Mouse (Mus musculus) liver, embryonic 14.5 days (tissue): ENCODE data around the gene 1700012B09Rik.

Source experiments
- CTCF ChIP-seq: IDR thresholded peaks from 2 replicates; pipeline ENCODE4 v1.5.1; 2016; ENCODE audit warnings: antibody characterized with exemption, low read depth, control low read depth
- EP300 ChIP-seq: IDR thresholded peaks from 2 replicates; pipeline ENCODE4 v1.6.1; 2016; ENCODE audit warnings: antibody characterized with exemption, low read depth

DNA sequence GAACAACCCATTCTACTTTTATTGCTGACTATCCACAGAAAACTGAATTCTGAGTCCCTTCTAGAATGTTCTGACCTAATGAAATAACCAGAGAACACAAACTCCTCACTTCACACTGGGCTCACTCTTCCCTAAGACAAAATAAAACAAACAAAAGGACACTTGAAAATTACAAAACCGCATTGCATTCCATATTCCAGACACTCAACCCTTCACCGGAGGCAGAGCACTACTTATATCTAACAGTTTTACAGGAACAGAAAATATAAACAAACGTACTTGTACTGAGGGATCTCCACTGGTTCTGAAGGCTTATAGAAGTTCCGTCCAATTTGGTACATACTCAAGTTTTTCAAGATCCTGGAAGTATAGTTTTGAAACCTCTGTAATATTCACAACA lies 42.5 kb downstream of the 1700012B09Rik start:
- no peak for TF ChIP-seq CTCF
- TF ChIP-seq EP300 = no peak
